Mouse (Mus musculus) cerebral cortex, adult 2 months (tissue): ENCODE data around the gene Mlxip.

Experiments
- WGBS: fragments of 180-500 bp; shearing (Covaris S2); methylation state at CpG from one replicate; pipeline ENCODE4 v1.1.7; 2018; 5-methylcytosine and 5-hydroxymethylcytosine counted together

Mlxip gene

GRCm38 (mm10) chr5:123394303-123394956, at the start of gene Mlxip:
Gene Mlxip, plus strand, starts transcription at chr5:123394798.
- under 1% methylated on average over 49 of the region's 50 CpGs for WGBS

GRCm38 (mm10) chr5:123344963-123345852, 49.4 kb upstream of the Mlxip start:
- WGBS: under 1% methylated on average over 85 of the region's 87 CpGs

GRCm38 (mm10) chr5:123345853-123346654, 48.5 kb upstream of the Mlxip start:
- 7% methylated on average over 22 of the region's 22 CpGs for WGBS

- WGBS: 68% methylated on average over 7 of the region's 7 CpGs
These were observed 47.8 kb upstream of the Mlxip start for GRCm38 (mm10) chr5:123346701-123347270.

- WGBS: 83% methylated on average over 2 of the region's 2 CpGs
These were observed 46.6 kb upstream of the Mlxip start for GRCm38 (mm10) chr5:123347985-123348384.

DNA sequence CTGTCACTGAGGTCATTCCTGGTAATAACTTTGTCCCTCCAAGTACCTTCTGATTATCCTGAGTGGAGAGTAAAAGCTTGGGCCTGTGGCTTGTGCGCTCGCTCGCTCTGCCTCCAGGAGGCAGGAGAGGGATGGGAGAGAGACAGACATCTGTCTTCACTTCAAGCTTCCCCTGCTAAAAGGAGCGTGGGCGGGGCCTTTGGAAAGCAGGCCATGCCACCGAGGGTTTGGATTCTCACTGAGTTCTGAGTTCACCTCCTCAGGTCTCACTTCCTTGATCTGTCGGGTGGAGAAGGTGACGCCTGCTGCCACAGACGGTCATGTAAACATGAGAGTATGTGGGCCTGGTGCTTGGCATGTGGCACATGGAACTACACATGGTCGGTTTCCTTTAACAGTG, 44.2 kb upstream of the Mlxip start:
- WGBS: 55% methylated on average over 10 of the region's 10 CpGs

DNA sequence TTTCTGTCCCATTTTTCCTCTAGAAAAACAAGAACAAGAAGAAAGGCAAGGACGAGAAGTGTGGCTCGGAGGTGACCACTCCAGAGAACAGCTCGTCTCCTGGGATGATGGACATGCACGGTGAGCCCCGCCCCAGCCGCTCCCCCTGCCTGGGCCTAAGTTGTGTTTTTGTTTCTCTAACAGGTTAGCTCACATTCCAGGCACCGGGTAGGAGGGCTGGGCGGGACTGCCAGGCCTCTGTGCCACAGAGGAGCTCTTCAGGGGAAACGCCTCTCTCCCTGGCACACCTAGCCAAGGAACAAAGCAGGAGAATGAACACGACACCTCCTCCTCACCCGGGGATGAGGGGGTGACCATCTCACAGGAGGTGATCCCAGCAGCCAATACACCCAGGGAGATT, 38.7 kb upstream of the Mlxip start:
- WGBS: 80% methylated on average over 11 of the region's 11 CpGs

DNA sequence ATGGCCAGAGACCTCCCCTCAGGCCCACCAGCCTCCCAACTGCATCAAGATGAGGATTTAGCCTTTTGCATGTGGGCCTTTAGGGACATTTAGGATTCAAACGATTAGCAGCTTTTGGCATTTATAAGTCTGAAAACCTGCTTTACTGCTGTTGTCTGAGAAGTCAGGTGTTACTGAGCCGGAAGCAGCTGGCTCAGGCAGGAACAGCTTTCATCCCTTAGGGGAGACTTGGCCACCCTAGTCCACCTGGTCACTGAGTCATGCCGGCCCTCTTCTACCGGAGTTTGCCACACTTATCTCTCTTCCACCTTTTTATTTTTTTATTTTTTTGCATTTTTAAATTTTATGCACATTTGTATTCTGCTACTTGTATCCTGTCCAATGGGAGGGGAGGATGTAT, 37.3 kb upstream of the Mlxip start:
- 85% methylated on average over 4 of the region's 4 CpGs for WGBS

- WGBS: 94% methylated on average over 6 of the region's 6 CpGs
These were observed 35.2 kb upstream of the Mlxip start for GRCm38 (mm10) chr5:123359431-123359830.

GRCm38 (mm10) chr5:123362911-123363310, 31.7 kb upstream of the Mlxip start:
- WGBS: 87% methylated on average over 4 of the region's 4 CpGs

GRCm38 (mm10) chr5:123364302-123364971, 30.2 kb upstream of the Mlxip start:
- WGBS: 56% methylated on average over 11 of the region's 11 CpGs

- WGBS: 46% methylated on average over 13 of the region's 13 CpGs
These were observed 25.6 kb upstream of the Mlxip start for GRCm38 (mm10) chr5:123368869-123369488.

DNA sequence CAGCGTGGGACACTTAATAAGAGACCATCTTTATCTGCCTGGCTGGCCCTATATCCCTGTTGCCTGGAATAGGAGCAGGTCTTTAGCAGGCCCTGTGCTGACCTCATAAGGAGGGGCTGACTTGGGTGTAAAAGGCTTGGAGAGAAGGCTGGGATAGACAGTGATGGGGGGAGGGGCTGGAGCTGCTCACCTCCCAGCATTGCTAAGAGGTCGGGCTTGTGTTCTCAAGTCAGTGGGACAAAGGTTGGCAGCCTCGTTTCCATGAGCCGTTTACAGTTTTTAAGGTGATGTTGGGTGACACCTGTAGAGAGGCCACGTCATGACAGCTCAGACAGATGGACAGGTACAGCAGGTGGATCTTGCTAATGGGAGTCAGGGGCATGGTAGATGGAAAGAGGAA, 24.5 kb upstream of the Mlxip start:
- 88% methylated on average over 5 of the region's 5 CpGs for WGBS

DNA sequence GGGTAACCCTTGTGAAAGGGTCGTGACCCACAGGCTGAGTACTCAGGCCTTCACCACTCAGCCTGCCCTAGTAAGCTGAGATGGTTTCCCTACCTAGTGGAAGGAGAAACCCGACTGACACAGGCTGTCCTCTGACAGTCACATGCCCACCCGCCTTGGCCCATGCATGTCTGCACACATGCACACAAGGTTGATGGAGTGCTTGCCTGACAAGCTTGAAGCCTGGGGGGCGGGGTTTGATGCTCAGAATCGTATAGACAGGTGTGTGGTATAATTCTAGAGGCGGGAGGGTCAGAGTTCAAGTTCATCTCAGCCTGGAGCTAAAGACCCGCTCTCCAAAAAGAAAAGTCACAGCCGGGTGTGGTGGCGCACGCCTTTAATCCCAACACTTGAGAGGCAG, 19.3 kb upstream of the Mlxip start:
- 95% methylated on average over 10 of the region's 10 CpGs for WGBS

DNA sequence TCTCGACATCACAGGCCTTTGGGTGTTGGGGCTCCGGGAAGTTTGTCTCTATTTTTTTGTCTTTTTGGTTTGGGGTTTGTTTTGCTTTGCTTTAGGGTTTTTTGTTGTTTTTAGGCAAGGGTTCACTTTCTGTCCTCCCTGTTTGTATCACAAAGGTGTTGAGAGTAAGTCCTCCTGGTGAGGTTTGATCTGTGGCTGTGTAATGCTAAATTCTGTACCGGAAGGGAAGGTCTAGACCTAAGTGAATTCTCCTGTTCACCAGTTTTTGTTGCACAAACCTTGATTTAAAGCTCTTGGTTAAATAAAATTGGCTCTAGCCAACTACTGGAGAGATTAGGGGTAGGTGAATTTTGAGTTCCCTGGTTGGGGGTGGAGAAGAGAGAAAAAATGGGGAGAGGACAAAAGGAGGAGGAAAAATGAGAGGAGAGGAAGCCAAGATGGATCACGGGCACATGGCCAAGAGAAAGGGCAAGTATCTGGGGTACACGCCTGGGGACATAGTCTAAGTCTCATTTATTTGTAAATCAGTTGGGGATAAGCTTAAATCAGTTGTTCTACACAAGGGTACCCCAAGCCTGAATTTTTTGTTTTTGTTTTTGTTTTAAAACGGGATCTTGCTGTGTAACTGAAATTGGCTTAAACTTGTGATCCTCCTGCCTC, 18.7 kb upstream of the Mlxip start:
- 87% methylated on average over 6 of the region's 6 CpGs for WGBS

DNA sequence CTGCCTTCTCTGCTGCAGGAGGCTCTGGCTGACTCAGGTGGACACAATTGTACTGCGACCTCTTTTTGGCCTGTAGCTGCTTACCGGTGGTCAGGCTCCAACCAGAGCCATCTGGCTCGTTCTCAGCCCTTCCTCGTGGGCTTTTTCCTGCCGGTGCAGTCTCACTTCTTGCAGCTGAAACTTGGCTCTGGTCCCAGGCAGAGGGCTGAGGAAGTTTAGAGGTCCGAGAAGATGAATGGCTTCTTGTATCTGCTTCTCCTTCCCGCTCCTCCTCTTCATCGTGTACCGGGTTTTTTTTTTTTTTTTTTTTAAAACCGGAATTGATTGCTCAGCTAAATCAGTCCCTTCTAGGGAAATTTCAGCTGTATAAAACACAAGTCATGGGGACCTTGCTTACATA, 18.0 kb upstream of the Mlxip start:
- WGBS: 5% methylated on average over 10 of the region's 10 CpGs

DNA sequence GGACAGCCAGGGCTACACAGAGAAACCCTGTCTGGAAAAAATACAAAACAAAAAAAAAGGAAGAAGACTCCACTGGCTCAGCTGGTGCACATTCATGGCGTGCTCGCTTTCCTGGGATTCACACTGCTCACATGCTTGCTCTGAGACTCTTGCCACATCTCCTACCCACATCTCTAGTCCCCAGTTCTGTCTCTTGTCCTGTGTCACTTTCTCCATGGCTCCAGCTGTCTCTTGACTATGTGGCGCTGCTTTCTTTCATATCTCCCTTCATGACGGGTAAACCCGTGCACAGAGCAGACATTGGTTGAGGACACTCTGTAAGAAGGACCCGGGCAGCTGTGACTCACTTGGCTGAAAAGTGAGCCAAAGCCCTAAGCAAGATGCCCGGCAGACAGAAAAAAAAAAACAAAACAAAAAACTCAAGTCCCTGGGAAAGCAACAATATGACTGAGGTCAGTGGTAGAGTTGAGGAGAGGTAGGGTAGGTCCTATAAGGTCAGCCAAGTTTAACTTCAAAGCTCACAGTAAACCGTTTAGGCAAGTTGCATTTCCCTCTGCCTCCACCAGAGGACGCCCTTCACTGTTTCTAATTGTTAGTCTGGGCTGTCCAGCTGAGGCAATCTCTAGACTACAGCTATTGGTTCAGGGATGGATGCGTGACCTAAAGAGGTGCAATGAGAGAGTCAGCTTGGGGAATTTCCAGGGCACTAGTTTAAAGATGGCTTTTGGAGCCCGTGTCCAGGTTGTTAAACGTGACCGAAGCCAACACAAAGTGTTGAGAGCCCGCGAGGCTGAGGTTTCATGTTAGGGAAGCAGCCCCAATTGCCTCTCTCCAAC, 17.3 kb upstream of the Mlxip start:
- WGBS: 40% methylated on average over 15 of the region's 15 CpGs

DNA sequence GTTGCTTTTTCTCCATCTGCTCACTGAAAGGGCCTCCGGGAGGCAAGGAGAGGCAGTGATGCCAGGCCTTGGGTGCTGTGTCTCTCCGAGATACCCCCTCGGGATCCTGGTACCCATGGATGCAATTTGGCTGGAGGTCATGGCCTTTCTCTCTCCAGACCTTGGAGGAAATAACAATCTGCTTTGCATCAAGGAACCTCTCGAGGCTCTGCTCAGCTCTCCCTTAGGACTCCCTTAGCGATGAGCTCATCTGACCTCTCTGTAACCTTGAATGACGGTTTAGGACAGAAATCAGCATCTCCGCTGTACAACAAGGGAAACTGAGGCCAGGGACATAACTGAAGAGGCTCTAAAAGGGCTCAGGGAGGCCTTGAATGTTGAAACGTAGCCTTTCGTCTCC, 15.9 kb upstream of the Mlxip start:
- WGBS: 84% methylated on average over 9 of the region's 9 CpGs

DNA sequence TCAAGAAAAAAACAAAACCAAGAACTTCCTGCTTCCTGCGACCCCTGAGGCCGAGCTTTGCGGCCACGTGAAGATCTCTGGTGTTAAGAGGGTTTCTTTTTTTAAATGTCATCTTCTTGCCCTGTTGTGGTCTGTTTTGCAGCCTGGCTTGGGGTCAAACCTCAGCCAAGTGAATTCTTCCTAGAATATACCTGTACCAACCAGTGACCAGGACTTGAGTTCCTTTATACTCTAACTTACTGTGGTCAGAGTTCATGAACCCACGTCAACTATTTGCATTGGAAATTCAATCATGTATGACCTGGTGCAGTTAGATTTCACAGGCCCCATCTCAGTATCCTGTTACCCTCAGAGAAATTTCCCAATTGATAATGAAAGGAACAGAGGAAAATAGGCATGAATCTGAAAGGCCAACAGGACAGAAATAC, 15.1 kb upstream of the Mlxip start:
- 79% methylated on average over 5 of the region's 5 CpGs for WGBS
